Mouse (Mus musculus) ovary, postnatal 10 days (tissue): ENCODE data around the gene BC024978.
"Not testable (repeated sequence)": the region's sequence is repeated elsewhere in the genome, so short reads cannot be mapped to it uniquely, and the experiment has no call there.

Experiments used
- DNase-seq: peaks from one replicate; pipeline ENCODE4 v3.0.0; 2022; ENCODE audit warnings: low spot score

BC024978 gene

GRCm38 (mm10) chr7:27224877-27225575 is 29.4 kb downstream of the BC024978 start:
- no peak for DNase-seq

- no peak for DNase-seq
Observed at GRCm38 (mm10) chr7:27227276-27227675, 31.7 kb downstream of the BC024978 start.

- DNase-seq: no peak
Observed at GRCm38 (mm10) chr7:27227676-27228075, 32.1 kb downstream of the BC024978 start.

- peak; percentile 75 for DNase-seq
Observed at GRCm38 (mm10) chr7:27228281-27228821, 32.8 kb downstream of the BC024978 start, which contains the start of gene Itpkc. Itpkc (minus strand) TSS chr7:27228661.

- DNase-seq: no peak
Observed at GRCm38 (mm10) chr7:27228865-27229264, 33.3 kb downstream of the BC024978 start.

GRCm38 (mm10) chr7:27230781-27231180 is 35.2 kb downstream of the BC024978 start:
- no peak for DNase-seq

- DNase-seq: no peak
Observed at GRCm38 (mm10) chr7:27231693-27232331, 36.2 kb downstream of the BC024978 start.

GRCm38 (mm10) chr7:27232781-27233281 is 37.2 kb downstream of the BC024978 start, which contains the start of gene Coq8b:
Coq8b (plus strand) TSS chr7:27233023.
- peak; percentile 78 for DNase-seq

- DNase-seq: no peak
Observed at GRCm38 (mm10) chr7:27233300-27233699, 37.7 kb downstream of the BC024978 start.

GRCm38 (mm10) chr7:27235726-27236125 is 40.1 kb downstream of the BC024978 start:
- no peak for DNase-seq

- DNase-seq: no peak
Observed at GRCm38 (mm10) chr7:27237527-27237926, 41.9 kb downstream of the BC024978 start.

- no peak for DNase-seq
Observed at GRCm38 (mm10) chr7:27238568-27238967, 43.0 kb downstream of the BC024978 start.

- no peak for DNase-seq
Observed at GRCm38 (mm10) chr7:27243211-27243610, 47.6 kb downstream of the BC024978 start.

- DNase-seq: not testable (repeated sequence)
Observed at GRCm38 (mm10) chr7:27244088-27244487, 48.5 kb downstream of the BC024978 start.

GRCm38 (mm10) chr7:27249146-27249545 is 53.6 kb downstream of the BC024978 start:
- no peak for DNase-seq

- no peak for DNase-seq
Observed at GRCm38 (mm10) chr7:27249928-27250327, 54.3 kb downstream of the BC024978 start.

- no peak for DNase-seq
Observed at GRCm38 (mm10) chr7:27251946-27252345, 56.4 kb downstream of the BC024978 start.

GRCm38 (mm10) chr7:27255721-27256120 is 60.1 kb downstream of the BC024978 start:
- DNase-seq: no peak

GRCm38 (mm10) chr7:27257046-27257851 is 61.7 kb downstream of the BC024978 start:
- peak; percentile 29 for DNase-seq

GRCm38 (mm10) chr7:27257852-27258204 is 62.2 kb downstream of the BC024978 start:
- DNase-seq: no peak

GRCm38 (mm10) chr7:27258205-27258899 is 62.8 kb downstream of the BC024978 start, which contains the start of gene Numbl:
Numbl (plus strand) TSS chr7:27258433.
- DNase-seq: peak; percentile 90
